Mouse (Mus musculus) MEL (cell line): ENCODE data around the gene Rnf152. TPM values are rescaled to one million over a fixed set of nuclear protein-coding genes. Genes with fewer than 3 reads are reported as not detected.

Source experiments
- DNase-seq: peaks from one replicate; pipeline ENCODE4 v3.0.0; 2011; ENCODE audit warnings: low read depth, low spot score
- H3K27ac ChIP-seq: 2 replicates; pipeline ENCODE4 v1.5.1; 2012; ENCODE audit warnings: low read depth, mild to moderate bottlenecking, control low read depth, low read length, moderate library complexity; ENCODE audit not compliant: control insufficient read depth
- H3K27me3 ChIP-seq, 2 experiments: fragments of 150-350 bp in 1 of 2; sonication (generic) in 1 of 2; 2 replicates each; pipeline ENCODE4 v1.6.1; 2012; ENCODE audit warnings: low read length in 2 of 2, mild to moderate bottlenecking in 2 of 2, improper control_type of control experiment in 1 of 2, moderate library complexity in 1 of 2; ENCODE audit not compliant: insufficient read depth in 2 of 2, control insufficient read depth in 1 of 2
- H3K36me3 ChIP-seq, 2 experiments: 2 replicates each; pipeline ENCODE4 v1.6.1; 2012 to 2014; ENCODE audit warnings: low read length in 2 of 2, improper control_type of control experiment in 1 of 2, inconsistent platforms in 1 of 2, mild to moderate bottlenecking in 1 of 2; ENCODE audit not compliant: insufficient read depth in 2 of 2, control insufficient read depth in 1 of 2
- H3K4me1 ChIP-seq, 2 experiments: fragments of 150-350 bp in 1 of 2; sonication (generic) in 1 of 2; 2 replicates each; pipeline ENCODE4 v1.6.1; 2012; ENCODE audit warnings: low read length in 2 of 2, improper control_type of control experiment in 1 of 2, mild to moderate bottlenecking in 1 of 2; ENCODE audit not compliant: insufficient read depth in 2 of 2, control insufficient read depth in 1 of 2
- H3K4me3 ChIP-seq, 2 experiments: fragments of 150-350 bp in 1 of 2; sonication (generic) in 1 of 2; 2 replicates each; pipeline ENCODE4 v1.5.1; 2012; ENCODE audit warnings: low read depth in 2 of 2, low read length in 2 of 2, mild to moderate bottlenecking in 2 of 2, moderate library complexity in 2 of 2, control low read depth in 1 of 2, improper control_type of control experiment in 1 of 2; ENCODE audit not compliant: control insufficient read depth in 1 of 2, insufficient read depth in 1 of 2
- H3K79me2 ChIP-seq: 2 replicates; pipeline ENCODE4 v1.6.1; 2012; ENCODE audit warnings: mild to moderate bottlenecking, low read length, moderate library complexity; ENCODE audit not compliant: control insufficient read depth, poor library complexity, insufficient read depth
- H3K9ac ChIP-seq: 2 replicates; pipeline ENCODE4 v1.6.1; 2012; ENCODE audit warnings: low read depth, mild to moderate bottlenecking, control low read depth, low read length, moderate library complexity; ENCODE audit not compliant: control insufficient read depth, poor library complexity, severe bottlenecking
- H3K9me3 ChIP-seq: fragments of 150-350 bp; sonication (generic); replicated peaks from 2 replicates; pipeline ENCODE4 v1.6.1; 2012; ENCODE audit warnings: mild to moderate bottlenecking, low read length, improper control_type of control experiment, moderate library complexity; ENCODE audit not compliant: insufficient read depth
- CHD2 ChIP-seq: IDR thresholded peaks from 2 replicates; pipeline ENCODE4 v1.6.1; 2011; ENCODE audit warnings: low read length, improper control_type of control experiment
- CTCF ChIP-seq, 3 experiments: IDR thresholded peaks in 2 of 3; conservative IDR thresholded peaks in 1 of 3; 2 replicates each; pipeline ENCODE4 v1.5.1; 2011 to 2012; ENCODE audit warnings: low read length in 3 of 3, low read depth in 2 of 3, mild to moderate bottlenecking in 2 of 3, improper control_type of control experiment in 1 of 3, inconsistent platforms in 1 of 3, mixed read lengths in 1 of 3, moderate library complexity in 1 of 3; ENCODE audit not compliant: control insufficient read depth in 1 of 3, insufficient read depth in 1 of 3, poor library complexity in 1 of 3, severe bottlenecking in 1 of 3
- EP300 ChIP-seq, 2 experiments: IDR thresholded peaks; 2 replicates each; pipeline ENCODE4 v1.6.1; 2011; ENCODE audit warnings: improper control_type of control experiment in 2 of 2, low read length in 2 of 2, low read depth in 1 of 2, mild to moderate bottlenecking in 1 of 2
- HCFC1 ChIP-seq: IDR thresholded peaks from 2 replicates; pipeline ENCODE4 v1.6.1; 2012; ENCODE audit warnings: low read depth, mild to moderate bottlenecking, inconsistent platforms, low read length, improper control_type of control experiment, moderate library complexity
- JUND ChIP-seq: IDR thresholded peaks from 2 replicates; pipeline ENCODE4 v1.6.1; 2011; ENCODE audit warnings: low read depth, mild to moderate bottlenecking, improper control_type of control experiment, low read length
- MAX ChIP-seq: IDR thresholded peaks from 2 replicates; pipeline ENCODE4 v1.6.1; 2011; ENCODE audit warnings: low read length, improper control_type of control experiment
- MAZ ChIP-seq: IDR thresholded peaks from 2 replicates; pipeline ENCODE4 v1.6.1; 2012; ENCODE audit warnings: low read depth, mild to moderate bottlenecking, inconsistent platforms, low read length, improper control_type of control experiment
- MXI1 ChIP-seq: IDR thresholded peaks from 2 replicates; pipeline ENCODE4 v1.6.1; 2011; ENCODE audit warnings: mild to moderate bottlenecking, low read depth, low read length, improper control_type of control experiment
- MYB ChIP-seq: IDR thresholded peaks from 2 replicates; pipeline ENCODE4 v1.6.1; 2011; ENCODE audit warnings: mild to moderate bottlenecking, low read depth, low read length, improper control_type of control experiment
- MYC ChIP-seq: IDR thresholded peaks from 2 replicates; pipeline ENCODE4 v1.6.1; 2011; ENCODE audit warnings: low read depth, mild to moderate bottlenecking, low read length, improper control_type of control experiment, moderate library complexity
- NELFE ChIP-seq: IDR thresholded peaks from 2 replicates; pipeline ENCODE4 v1.6.1; 2011; ENCODE audit warnings: low read depth, low read length, improper control_type of control experiment
- NRF1 ChIP-seq: IDR thresholded peaks from 2 replicates; pipeline ENCODE4 v1.6.1; 2014; ENCODE audit warnings: low read depth, mild to moderate bottlenecking, inconsistent platforms, low read length, improper control_type of control experiment, moderate library complexity; ENCODE audit not compliant: poor library complexity, insufficient read depth, severe bottlenecking
- POLR2A ChIP-seq, 2 experiments: IDR thresholded peaks; 2 replicates each; pipeline ENCODE4 v1.6.1; 2011 to 2012; ENCODE audit warnings: low read length in 2 of 2, mild to moderate bottlenecking in 2 of 2, control low read depth in 1 of 2, improper control_type of control experiment in 1 of 2, low read depth in 1 of 2, moderate library complexity in 1 of 2; ENCODE audit not compliant: control insufficient read depth in 1 of 2, insufficient read depth in 1 of 2, poor library complexity in 1 of 2
- POLR2AphosphoS2 ChIP-seq: IDR thresholded peaks from 2 replicates; pipeline ENCODE4 v1.6.1; 2011; ENCODE audit warnings: low read length, improper control_type of control experiment
- POLR2AphosphoS5 ChIP-seq: IDR thresholded peaks from 2 replicates; pipeline ENCODE4 v1.6.1; 2012; ENCODE audit warnings: low read depth, borderline replicate concordance, mild to moderate bottlenecking, inconsistent platforms, low read length, moderate library complexity, mixed read lengths
- RAD21 ChIP-seq: IDR thresholded peaks from 2 replicates; pipeline ENCODE4 v1.6.1; 2011; ENCODE audit warnings: mild to moderate bottlenecking, low read depth, low read length, improper control_type of control experiment
- RCOR1 ChIP-seq: IDR thresholded peaks from 2 replicates; pipeline ENCODE4 v1.6.1; 2012; ENCODE audit warnings: low read depth, mild to moderate bottlenecking, inconsistent platforms, low read length, improper control_type of control experiment
- SMC3 ChIP-seq: IDR thresholded peaks from 2 replicates; pipeline ENCODE4 v1.6.1; 2011; ENCODE audit warnings: low read depth, low read length, improper control_type of control experiment
- TAL1 ChIP-seq: IDR thresholded peaks from 2 replicates; pipeline ENCODE4 v1.6.1; 2012; ENCODE audit warnings: mild to moderate bottlenecking, inconsistent platforms, low read length, moderate library complexity, mixed read lengths
- TCF12 ChIP-seq: IDR thresholded peaks from 2 replicates; pipeline ENCODE4 v1.6.1; 2014; ENCODE audit warnings: low read depth, mild to moderate bottlenecking, inconsistent platforms, low read length, improper control_type of control experiment, moderate library complexity
- USF1 ChIP-seq: IDR thresholded peaks from 2 replicates; pipeline ENCODE4 v1.6.1; 2014; ENCODE audit warnings: low read depth, mild to moderate bottlenecking, inconsistent platforms, low read length, improper control_type of control experiment, moderate library complexity
- ZC3H11A ChIP-seq: IDR thresholded peaks from 2 replicates; pipeline ENCODE4 v1.6.1; 2012; ENCODE audit warnings: low read depth, mild to moderate bottlenecking, inconsistent platforms, low read length, improper control_type of control experiment
- ZKSCAN1 ChIP-seq: IDR thresholded peaks from 2 replicates; pipeline ENCODE4 v1.6.1; 2012; ENCODE audit warnings: low read depth, mild to moderate bottlenecking, inconsistent platforms, low read length, improper control_type of control experiment, moderate library complexity
- ZMIZ1 ChIP-seq: IDR thresholded peaks from 2 replicates; pipeline ENCODE4 v1.6.1; 2012; ENCODE audit warnings: low read depth, mild to moderate bottlenecking, inconsistent platforms, low read length, improper control_type of control experiment, moderate library complexity
- ZNF384 ChIP-seq: IDR thresholded peaks from 2 replicates; pipeline ENCODE4 v1.6.1; 2012; ENCODE audit warnings: low read depth, mild to moderate bottlenecking, inconsistent platforms, low read length, improper control_type of control experiment
- polyA plus RNA-seq, 2 experiments: library from polyadenylated mRNA; stranded (reverse) in 1 of 2; unstranded in 1 of 2; fragments of >175 nt in 1 of 2; fragments of >200 nt in 1 of 2; gene quantifications; 2 replicates each; pipeline versions ENCODE4 v1.2.1 to v1.2.4; 2012; ENCODE audit warnings: low replicate concordance in 2 of 2, low read depth in 1 of 2; ENCODE audit not compliant: insufficient read length in 2 of 2, insufficient read depth in 1 of 2, missing spikeins in 1 of 2
- total RNA-seq: library from RNA; depleted of rRNA; stranded (reverse); fragments of 300-350 nt; gene quantifications from 2 replicates; pipeline ENCODE4 v1.2.3, GENCODE M21; 2012

Gene Rnf152
- total and polyA plus RNA-seq, 3 experiments: not detected

DNA sequence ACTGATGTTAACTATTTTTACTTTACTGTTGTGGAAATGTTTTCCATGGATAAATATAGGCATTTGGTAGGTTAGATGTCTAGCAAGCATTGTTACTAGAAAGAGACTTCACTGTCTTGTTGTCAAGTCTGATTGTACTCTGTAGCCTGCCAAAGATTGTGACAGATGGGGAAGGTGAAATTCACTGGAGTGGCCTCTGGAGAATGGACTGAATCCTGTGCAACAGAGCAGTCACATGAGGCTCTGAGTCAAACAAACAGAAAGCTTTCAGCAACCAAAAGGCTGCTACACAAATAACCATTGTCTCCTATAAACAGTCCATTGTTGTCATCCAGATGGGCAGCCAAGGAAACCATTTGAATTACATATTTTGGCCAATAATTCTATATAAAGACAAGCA is 15.6 kb downstream of the Rnf152 start:
- Histone ChIP-seq H3K79me2 (no peaks in the 10 kb centered on the region), H3K27me3 (no peaks in the 10 kb centered on the region), H3K27ac (no peak overlapping the region), H3K4me1 (no peaks in the 10 kb centered on the region), H3K36me3 (no peaks in the 10 kb centered on the region), H3K9me3 (no peaks in the 10 kb centered on the region), H3K4me3 (no peak overlapping the region), H3K9ac (no peak overlapping the region)
- DNase-seq: no peak
- TF ChIP-seq JUND: no peak
- no peak for TF ChIP-seq MYC
- no peak for TF ChIP-seq NRF1
- TF ChIP-seq POLR2AphosphoS5: no peak
- TF ChIP-seq MXI1: no peak
- TF ChIP-seq ZMIZ1: no peak
- no peak for TF ChIP-seq ZKSCAN1
- TF ChIP-seq NELFE: no peak
- no peak for TF ChIP-seq TCF12
- no peak for TF ChIP-seq EP300 (IDR thresholded peaks at IDR 0.05; ENCODE audit: low read depth in 1 of 2, low read length in 2 of 2)
- TF ChIP-seq ZC3H11A: no peak
- no peak for TF ChIP-seq MYB
- no peak for TF ChIP-seq MAZ
- no peak for TF ChIP-seq CHD2
- no peak for TF ChIP-seq CTCF (IDR thresholded peaks at IDR 0.05 in 2 of 3, conservative IDR thresholded peaks at IDR 0.05 in 1 of 3; ENCODE audit: control insufficient read depth in 1 of 3, insufficient read depth in 1 of 3, low read depth in 2 of 3, low read length in 3 of 3, poor library complexity in 1 of 3, severe bottlenecking in 1 of 3)
- no peak for TF ChIP-seq SMC3
- TF ChIP-seq TAL1: no peak
- no peak for TF ChIP-seq POLR2AphosphoS2
- TF ChIP-seq USF1: no peak

DNA sequence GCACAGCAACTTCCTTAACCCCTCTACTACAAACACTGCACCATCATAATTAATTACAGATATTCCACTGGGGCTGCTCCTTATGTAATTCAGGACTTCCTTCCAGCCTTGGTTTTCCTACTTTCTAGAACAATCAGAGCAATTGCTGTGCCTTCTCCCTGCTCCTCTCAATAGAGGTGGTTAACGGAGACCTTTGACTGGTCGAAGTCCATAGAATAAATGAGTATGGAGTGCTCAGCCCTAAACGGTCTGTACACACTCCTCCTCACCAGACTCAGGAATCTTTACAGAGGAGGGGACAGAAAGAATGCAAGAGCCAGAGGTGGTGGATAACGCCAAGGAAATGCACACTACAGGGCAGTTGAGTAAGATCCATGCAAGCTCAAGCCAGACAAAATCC is 19.1 kb downstream of the Rnf152 start:
- no peak for DNase-seq
- Histone ChIP-seq H3K9me3 (no peaks in the 10 kb centered on the region), H3K4me1 (no peaks in the 10 kb centered on the region), H3K27me3 (no peaks in the 10 kb centered on the region), H3K4me3 (no peak overlapping the region), H3K36me3 (no peaks in the 10 kb centered on the region), H3K27ac (no peak overlapping the region), H3K79me2 (no peaks in the 10 kb centered on the region), H3K9ac (no peak overlapping the region)
- TF ChIP-seq MAX: no peak
- TF ChIP-seq USF1: no peak
- TF ChIP-seq HCFC1: no peak
- TF ChIP-seq NRF1: no peak
- TF ChIP-seq MXI1: no peak
- TF ChIP-seq POLR2A (IDR thresholded peaks at IDR 0.05; ENCODE audit: control insufficient read depth in 1 of 2, insufficient read depth in 1 of 2, low read depth in 1 of 2, low read length in 2 of 2, poor library complexity in 1 of 2): no peak
- no peak for TF ChIP-seq RAD21
- TF ChIP-seq RCOR1: no peak
- no peak for TF ChIP-seq ZNF384
